Mouse (Mus musculus): Measurements from ENCODE around the gene Gm10277. TPM values are rescaled to one million over a fixed set of nuclear protein-coding genes. Genes with fewer than 3 reads are reported as not detected.

Gene Gm10277
- polyA plus RNA-seq, 1 experiment from 2014 or later = 0.14 TPM

GRCm38 (mm10) chr11:77825853-77826252, 38.3 kb upstream of the Gm10277 start:
- no peak for TF ChIP-seq CTCF (IDR thresholded peaks at IDR 0.05)
- POLR2A ChIA-PET = interaction anchor here (0.6 kb wide), 1 partner anchor 137 kb away, joined by 5 read pairs; no protein-coding TSS in a partner anchor
- no peak for ATAC-seq
- in situ Hi-C loops (cut with MboI; ENCODE audit: low pct_unique_long_range_greater_than_20kb) = loop anchor here (5.0 to 10.0 kb wide), 2 partner anchors 141 to 349 kb away; partner anchors contain the start of genes Nek8 and Tlcd1
- DNase-seq (ENCODE audit: low read depth, low spot score) = no peak
- H3K27me3 ChIP-seq = no peaks in the 10 kb centered on the region
- CTCF ChIA-PET = interaction anchor here (0.8 to 2.4 kb wide), 8 partner anchors 14 to 146 kb away, joined by 3 to 8 read pairs (median 4); no protein-coding TSS in a partner anchor

- POLR2A ChIA-PET = no interaction called here
- no peak for TF ChIP-seq CTCF (IDR thresholded peaks at IDR 0.05)
- ATAC-seq = no peak
- CTCF ChIA-PET = interaction anchor here (1.0 to 1.7 kb wide), 9 partner anchors 8 to 153 kb away, joined by 3 to 4 read pairs (median 3); no protein-coding TSS in a partner anchor
- in situ Hi-C loops (cut with MboI; ENCODE audit: low pct_unique_long_range_greater_than_20kb) = loop anchor here (10.0 to 25.0 kb wide), 2 partner anchors 310 to 352 kb away; partner anchors contain the start of genes Abhd15, Gm10392, Nek8 and Tlcd1
- H3K27me3 ChIP-seq = no peaks in the 10 kb centered on the region
- no peak for DNase-seq (ENCODE audit: low read depth, low spot score)
Measured at GRCm38 (mm10) chr11:77822781-77823180, 35.2 kb upstream of the Gm10277 start.

- ChIA-PET CTCF (interaction anchor here (1.0 to 1.7 kb wide), 10 partner anchors 9 to 151 kb away, joined by 3 to 5 read pairs (median 4); no protein-coding TSS in a partner anchor), POLR2A (interaction anchor here (0.6 kb wide), 1 partner anchor 190 kb away, joined by 3 read pairs; no protein-coding TSS in a partner anchor)
- DNase-seq (ENCODE audit: low read depth, low spot score) (no peak), ATAC-seq (no peak)
- TF ChIP-seq CTCF (IDR thresholded peaks at IDR 0.05) = no peak
- in situ Hi-C loops (cut with MboI; ENCODE audit: low pct_unique_long_range_greater_than_20kb) = loop anchor here (10.0 to 25.0 kb wide), 2 partner anchors 309 to 353 kb away; partner anchors contain the start of genes Abhd15, Gm10392, Nek8 and Tlcd1
- H3K27me3 ChIP-seq = no peaks in the 10 kb centered on the region
Measured at GRCm38 (mm10) chr11:77821648-77822047, 34.1 kb upstream of the Gm10277 start.

GRCm38 (mm10) chr11:77816003-77816402, 28.5 kb upstream of the Gm10277 start:
- in situ Hi-C loops (cut with MboI; ENCODE audit: low pct_unique_long_range_greater_than_20kb) = loop anchor here (10.0 to 25.0 kb wide), 2 partner anchors 71 to 304 kb away; partner anchors contain the start of genes Abhd15, Gm10392 and Trp53i13
- ChIA-PET POLR2A (no interaction called here), CTCF (interaction anchor here (0.9 to 1.3 kb wide), 2 partner anchors 10 to 80 kb away, joined by 3 read pairs; no protein-coding TSS in a partner anchor)
- no peak for DNase-seq (ENCODE audit: low read depth, low spot score)
- no peak for ATAC-seq
- TF ChIP-seq CTCF (IDR thresholded peaks at IDR 0.05) = no peak
- H3K27me3 ChIP-seq = no peaks in the 10 kb centered on the region

- in situ Hi-C loops (cut with MboI; ENCODE audit: low pct_unique_long_range_greater_than_20kb) = loop anchor here (10.0 to 25.0 kb wide), 2 partner anchors 69 to 302 kb away; partner anchors contain the start of genes Abhd15, Gm10392 and Trp53i13
- DNase-seq (ENCODE audit: low read depth, low spot score) (no peak), ATAC-seq (no peak)
- ChIA-PET POLR2A (no interaction called here), CTCF (interaction anchor here (0.8 kb wide), 1 partner anchor 9 kb away, joined by 3 read pairs; no protein-coding TSS in a partner anchor)
- no peak for TF ChIP-seq CTCF (IDR thresholded peaks at IDR 0.05)
- H3K27me3 ChIP-seq = no peaks in the 10 kb centered on the region
Measured at GRCm38 (mm10) chr11:77813969-77814368, 26.4 kb upstream of the Gm10277 start.

- ATAC-seq = no peak
- ChIA-PET POLR2A (no interaction called here), CTCF (interaction anchor here (1.0 kb wide), 1 partner anchor 11 kb away, joined by 3 read pairs; no protein-coding TSS in a partner anchor)
- DNase-seq (ENCODE audit: low read depth, low spot score) = no peak
- no peaks in the 10 kb centered on the region for H3K27me3 ChIP-seq
- in situ Hi-C loops (cut with MboI; ENCODE audit: low pct_unique_long_range_greater_than_20kb) = loop anchor here (10.0 to 25.0 kb wide), 2 partner anchors 65 to 298 kb away; partner anchors contain the start of genes Abhd15, Gm10392 and Trp53i13
- TF ChIP-seq CTCF (IDR thresholded peaks at IDR 0.05) = no peak
Measured at GRCm38 (mm10) chr11:77810018-77810417, 22.5 kb upstream of the Gm10277 start.

GRCm38 (mm10) chr11:77809215-77809614, 21.7 kb upstream of the Gm10277 start:
- DNase-seq (ENCODE audit: low read depth, low spot score) (no peak), ATAC-seq (no peak)
- no peak for TF ChIP-seq CTCF (IDR thresholded peaks at IDR 0.05)
- CTCF ChIA-PET = interaction anchor here (1.5 kb wide), 1 partner anchor 12 kb away, joined by 4 read pairs; no protein-coding TSS in a partner anchor
- POLR2A ChIA-PET = no interaction called here
- in situ Hi-C loops (cut with MboI; ENCODE audit: low pct_unique_long_range_greater_than_20kb) = loop anchor here (25.0 kb wide), 1 partner anchor 297 kb away; the partner anchor contains the start of genes Abhd15, Gm10392 and Trp53i13
- no peaks in the 10 kb centered on the region for H3K27me3 ChIP-seq

GRCm38 (mm10) chr11:77808051-77808465, 20.5 kb upstream of the Gm10277 start:
- ATAC-seq (peak; percentile 63), DNase-seq (ENCODE audit: low read depth, low spot score) (no peak)
- TF ChIP-seq CTCF (IDR thresholded peaks at IDR 0.05) = no peak
- CTCF ChIA-PET = interaction anchor here (0.9 to 1.5 kb wide), 5 partner anchors 13 to 18 kb away, joined by 3 to 8 read pairs (median 4); no protein-coding TSS in a partner anchor
- POLR2A ChIA-PET = interaction anchor here (0.9 kb wide), 1 partner anchor 121 kb away, joined by 3 read pairs; no protein-coding TSS in a partner anchor
- in situ Hi-C loops (cut with MboI; ENCODE audit: low pct_unique_long_range_greater_than_20kb) = loop anchor here (25.0 kb wide), 1 partner anchor 296 kb away; the partner anchor contains the start of genes Abhd15, Gm10392 and Trp53i13
- no peaks in the 10 kb centered on the region for H3K27me3 ChIP-seq

GRCm38 (mm10) chr11:77806855-77807254, 19.3 kb upstream of the Gm10277 start:
- H3K27me3 ChIP-seq = no peaks in the 10 kb centered on the region
- in situ Hi-C loops (cut with MboI; ENCODE audit: low pct_unique_long_range_greater_than_20kb) = loop anchor here (25.0 kb wide), 1 partner anchor 295 kb away; the partner anchor contains the start of genes Abhd15, Gm10392 and Trp53i13
- DNase-seq (ENCODE audit: low read depth, low spot score) = no peak
- TF ChIP-seq CTCF (IDR thresholded peaks at IDR 0.05) = no peak
- ChIA-PET POLR2A (interaction anchor here (0.6 to 1.2 kb wide), 3 partner anchors 10 to 14 kb away, joined by 3 to 4 read pairs (median 3); no protein-coding TSS in a partner anchor), CTCF (interaction anchor here (1.1 to 1.7 kb wide), 4 partner anchors 9 to 15 kb away, joined by 3 to 5 read pairs (median 4); no protein-coding TSS in a partner anchor)
- no peak for ATAC-seq

- CTCF ChIA-PET = interaction anchor here (1.1 to 1.7 kb wide), 4 partner anchors 9 to 15 kb away, joined by 3 to 5 read pairs (median 4); no protein-coding TSS in a partner anchor
- ATAC-seq = no peak
- in situ Hi-C loops (cut with MboI; ENCODE audit: low pct_unique_long_range_greater_than_20kb) = loop anchor here (25.0 kb wide), 1 partner anchor 294 kb away; the partner anchor contains the start of genes Abhd15, Gm10392 and Trp53i13
- no peak for TF ChIP-seq CTCF (IDR thresholded peaks at IDR 0.05)
- no peak for DNase-seq (ENCODE audit: low read depth, low spot score)
- POLR2A ChIA-PET = no interaction called here
- H3K27me3 ChIP-seq = no peaks in the 10 kb centered on the region
Measured at GRCm38 (mm10) chr11:77806218-77806617, 18.7 kb upstream of the Gm10277 start.
